Mouse (Mus musculus) forebrain, embryonic 13.5 days (tissue): ENCODE results near the gene Olfr1204. TPM values are rescaled to one million over a fixed set of nuclear protein-coding genes. Genes with fewer than 3 reads are reported as not detected.

Experiments
- ATAC-seq: fragments of 200-750 bp; cut with Nextera tagmentation; 2 replicates; pipeline ENCODE4 v1.8.0; 2017
- H3K27ac ChIP-seq: fragments of 300-500 bp; sonication (generic); 2 replicates; pipeline ENCODE4 v1.5.1; 2015; ENCODE audit warnings: inconsistent platforms, mild to moderate bottlenecking, moderate library complexity
- H3K27me3 ChIP-seq: fragments of 300-500 bp; sonication (generic); 2 replicates; pipeline ENCODE4 v1.6.1; 2015; ENCODE audit warnings: mild to moderate bottlenecking, inconsistent platforms
- H3K36me3 ChIP-seq: fragments of 300-500 bp; sonication (generic); 2 replicates; pipeline ENCODE4 v1.6.1; 2015; ENCODE audit warnings: mild to moderate bottlenecking, inconsistent platforms; ENCODE audit not compliant: poor library complexity, severe bottlenecking
- H3K4me1 ChIP-seq: fragments of 300-500 bp; sonication (generic); 2 replicates; pipeline ENCODE4 v1.6.1; 2015; ENCODE audit warnings: inconsistent platforms
- H3K4me2 ChIP-seq: fragments of 300-500 bp; sonication (generic); 2 replicates; pipeline ENCODE4 v1.6.1; 2015; ENCODE audit warnings: inconsistent platforms, mild to moderate bottlenecking, moderate library complexity
- H3K4me3 ChIP-seq: fragments of 300-500 bp; sonication (generic); 2 replicates; pipeline ENCODE4 v1.5.1; 2015; ENCODE audit warnings: mild to moderate bottlenecking, inconsistent platforms
- H3K9ac ChIP-seq: fragments of 300-500 bp; sonication (generic); 2 replicates; pipeline ENCODE4 v1.6.1; 2015; ENCODE audit warnings: mild to moderate bottlenecking, inconsistent platforms
- H3K9me3 ChIP-seq: fragments of 300-500 bp; sonication (generic); replicated peaks from 2 replicates; pipeline ENCODE4 v1.6.1; 2016; ENCODE audit warnings: inconsistent platforms
- WGBS: fragments of 180-500 bp; shearing (Covaris S2); methylation state at CpG from one replicate; pipeline ENCODE4 v1.1.7; 2015; 5-methylcytosine and 5-hydroxymethylcytosine counted together
- polyA plus RNA-seq: library from polyadenylated mRNA; unstranded; fragments of >200 nt; fragmentation: Nextera tagmentation; extraction: Ambion mirVana; gene quantifications from 2 replicates; pipeline ENCODE4 v1.2.1, GENCODE M21; 2015

The Olfr1204 gene
- polyA plus RNA-seq, result not detected in 2 replicates

DNA sequence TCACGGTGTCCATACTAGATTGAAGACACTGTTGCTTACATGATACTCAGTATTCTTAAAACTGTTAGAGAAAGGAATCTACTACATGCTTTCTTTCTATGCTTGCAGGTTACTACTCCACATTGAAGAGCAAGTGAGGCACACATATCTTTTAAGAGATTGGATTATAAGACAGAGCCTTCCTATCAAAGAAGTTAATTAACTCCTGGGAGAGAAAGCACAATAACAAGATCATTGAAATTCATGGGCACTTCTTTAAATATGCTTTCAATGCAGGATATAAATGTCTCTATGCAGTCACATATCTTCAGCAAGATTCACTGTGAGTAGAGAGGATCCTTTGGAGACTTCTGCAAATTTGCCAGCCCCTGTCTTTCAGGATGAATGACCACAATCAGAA, at the start of gene Olfr1204:
TSS of gene Olfr1204 (plus strand) at position 301 of the 400 bp plus-strand sequence.
- WGBS, result 93% methylated on average over 1 of the region's 1 CpGs
- no peaks in the 10 kb centered on the region for H3K27me3 ChIP-seq
- no peaks in the 10 kb centered on the region for H3K9me3 ChIP-seq
- ATAC-seq, result no peak
- H3K4me2 ChIP-seq, result no peak within 1 kb of the TSS
- H3K4me1 ChIP-seq, result no peaks in the 10 kb centered on the region
- no peak within 1 kb of the TSS for H3K27ac ChIP-seq
- no peaks in the 10 kb centered on the region for H3K36me3 ChIP-seq
- H3K9ac ChIP-seq, result no peak within 1 kb of the TSS
- H3K4me3 ChIP-seq, result no peak within 1 kb of the TSS

DNA sequence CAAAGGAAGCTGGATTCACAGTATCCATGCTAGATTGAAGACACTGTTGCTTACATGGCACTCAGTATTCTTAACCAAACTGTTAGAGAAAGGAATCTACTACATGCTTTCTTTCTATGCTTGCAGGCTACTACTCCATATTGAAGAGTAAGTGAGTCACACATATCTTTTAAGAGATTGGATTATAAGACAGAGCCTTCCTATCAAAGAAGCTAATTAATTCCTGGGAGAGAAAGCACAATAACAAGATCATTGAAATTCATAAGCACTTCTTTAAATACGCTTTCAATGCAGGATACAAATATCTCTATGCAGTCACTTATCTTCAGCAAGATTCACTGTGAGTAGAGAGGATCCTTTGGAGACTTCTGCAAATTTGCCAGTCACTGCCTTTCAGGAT, 34.9 kb upstream of the Olfr1204 start, which contains the start of gene Olfr1202:
TSS of gene Olfr1202 (plus strand) at position 301 of the 400 bp plus-strand sequence.
- ATAC-seq, result no peak
- Histone ChIP-seq H3K27me3 (no peaks in the 10 kb centered on the region), H3K9ac (no peak within 1 kb of the TSS), H3K36me3 (no peaks in the 10 kb centered on the region), H3K4me2 (no peak within 1 kb of the TSS), H3K9me3 (no peaks in the 10 kb centered on the region), H3K4me3 (no peak within 1 kb of the TSS), H3K27ac (no peak within 1 kb of the TSS), H3K4me1 (no peaks in the 10 kb centered on the region)
- WGBS, result 77% methylated on average over 1 of the region's 1 CpGs

- no peak within 1 kb of the TSS for H3K4me3 ChIP-seq
- 90% methylated on average over 2 of the region's 2 CpGs for WGBS
- H3K36me3 ChIP-seq, result no peaks in the 10 kb centered on the region
- no peaks in the 10 kb centered on the region for H3K9me3 ChIP-seq
- H3K27ac ChIP-seq, result no peak within 1 kb of the TSS
- H3K9ac ChIP-seq, result no peak within 1 kb of the TSS
- H3K4me1 ChIP-seq, result no peaks in the 10 kb centered on the region
- ATAC-seq, result no peak
- no peak within 1 kb of the TSS for H3K4me2 ChIP-seq
- H3K27me3 ChIP-seq, result no peaks in the 10 kb centered on the region
Measured at GRCm38 (mm10) chr2:88829437-88829836, 19.7 kb upstream of the Olfr1204 start, which contains the start of gene Olfr1205. Olfr1205 (plus strand) TSS chr2:88829737.

DNA sequence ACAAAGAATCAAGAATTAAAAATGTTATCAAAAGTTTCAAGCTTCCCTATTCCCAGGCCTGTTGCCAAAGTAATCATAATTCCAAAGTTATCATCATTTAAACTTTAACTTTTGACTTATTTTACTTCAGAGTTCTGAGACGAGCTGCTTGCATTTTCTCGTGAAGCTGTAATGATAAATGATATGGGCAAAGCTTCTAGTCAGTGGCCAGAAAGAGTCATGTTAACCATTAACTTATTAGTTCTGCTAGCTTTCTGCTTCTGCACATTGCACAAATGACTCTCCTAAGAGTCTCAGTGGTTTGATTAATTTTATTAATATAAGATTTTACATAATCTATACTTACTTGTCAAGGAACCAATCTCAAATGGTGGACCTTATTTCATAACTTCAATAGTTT, 10.6 kb upstream of the Olfr1204 start:
- Histone ChIP-seq H3K9ac (no peak overlapping the region), H3K4me2 (no peak overlapping the region), H3K27me3 (no peaks in the 10 kb centered on the region), H3K9me3 (no peaks in the 10 kb centered on the region), H3K27ac (no peak overlapping the region), H3K4me1 (no peaks in the 10 kb centered on the region), H3K4me3 (no peak overlapping the region), H3K36me3 (no peaks in the 10 kb centered on the region)
- ATAC-seq, result no peak
- WGBS, result 96% methylated on average over 2 of the region's 2 CpGs

- 92% methylated on average over 2 of the region's 2 CpGs for WGBS
- no peak for ATAC-seq
- H3K4me1 ChIP-seq, result no peaks in the 10 kb centered on the region
- H3K27ac ChIP-seq, result no peak within 1 kb of the TSS
- no peak within 1 kb of the TSS for H3K4me3 ChIP-seq
- no peak within 1 kb of the TSS for H3K4me2 ChIP-seq
- H3K9me3 ChIP-seq, result no peaks in the 10 kb centered on the region
- H3K27me3 ChIP-seq, result no peaks in the 10 kb centered on the region
- no peaks in the 10 kb centered on the region for H3K36me3 ChIP-seq
- H3K9ac ChIP-seq, result no peak within 1 kb of the TSS
Measured at GRCm38 (mm10) chr2:88862931-88863330, 13.8 kb downstream of the Olfr1204 start, which contains the start of gene Olfr1206. Olfr1206 (plus strand) TSS chr2:88863231.

GRCm38 (mm10) chr2:88902211-88902610, 53.1 kb downstream of the Olfr1204 start, which contains the start of gene Olfr1208:
Olfr1208 (minus strand) TSS chr2:88902311.
- H3K4me3 ChIP-seq, result no peak within 1 kb of the TSS
- H3K36me3 ChIP-seq, result no peaks in the 10 kb centered on the region
- no peak within 1 kb of the TSS for H3K9ac ChIP-seq
- no peak within 1 kb of the TSS for H3K27ac ChIP-seq
- H3K9me3 ChIP-seq, result no peaks in the 10 kb centered on the region
- ATAC-seq, result no peak
- no peaks in the 10 kb centered on the region for H3K4me1 ChIP-seq
- no peaks in the 10 kb centered on the region for H3K27me3 ChIP-seq
- H3K4me2 ChIP-seq, result no peak within 1 kb of the TSS

Other genes with a start within 250 kb of the Olfr1204 start
- gene Olfr1191-ps1, start 208.8 kb upstream of the Olfr1204 start, polyA plus RNA-seq, result not detected in 2 replicates
- not detected in 2 replicates for gene Olfr1192-ps1, start 200.8 kb upstream of the Olfr1204 start, polyA plus RNA-seq
- gene Olfr1193, start 173.7 kb upstream of the Olfr1204 start, polyA plus RNA-seq, result not detected in 2 replicates
- gene Olfr1195, start 160.1 kb upstream of the Olfr1204 start, polyA plus RNA-seq, result not detected in 2 replicates
- not detected in 2 replicates for gene Olfr1196, start 144.7 kb upstream of the Olfr1204 start, polyA plus RNA-seq
- not detected in 2 replicates for gene Olfr1197, start 116.9 kb upstream of the Olfr1204 start, polyA plus RNA-seq
- gene Olfr1198, start 97.9 kb upstream of the Olfr1204 start, polyA plus RNA-seq, result not detected in 2 replicates
- gene Olfr1199, start 88.8 kb upstream of the Olfr1204 start, polyA plus RNA-seq, result not detected in 2 replicates
- not detected in 2 replicates for gene Olfr1200, start 78.8 kb upstream of the Olfr1204 start, polyA plus RNA-seq
- gene Olfr1201, start 56.3 kb upstream of the Olfr1204 start, polyA plus RNA-seq, result not detected in 2 replicates
- gene Olfr1202, start 34.8 kb upstream of the Olfr1204 start, polyA plus RNA-seq, result not detected in 2 replicates
- gene Olfr1205, start 19.6 kb upstream of the Olfr1204 start, polyA plus RNA-seq, result not detected in 2 replicates
- not detected in 2 replicates for gene Olfr1206, start 13.9 kb downstream of the Olfr1204 start, polyA plus RNA-seq
- gene Olfr1208, start 53.0 kb downstream of the Olfr1204 start, polyA plus RNA-seq, result not detected in 2 replicates
- not detected in 2 replicates for gene Olfr1209, start 65.9 kb downstream of the Olfr1204 start, polyA plus RNA-seq
- not detected in 2 replicates for gene Olfr1211, start 88.8 kb downstream of the Olfr1204 start, polyA plus RNA-seq
- gene Olfr1212, start 104.7 kb downstream of the Olfr1204 start, polyA plus RNA-seq, result not detected in 2 replicates
- not detected in 2 replicates for gene Gm13762, start 131.0 kb downstream of the Olfr1204 start, polyA plus RNA-seq
- gene Olfr1214, start 143.4 kb downstream of the Olfr1204 start, polyA plus RNA-seq, result not detected in 2 replicates
- not detected in 2 replicates for gene Olfr1215, start 157.7 kb downstream of the Olfr1204 start, polyA plus RNA-seq
- gene Olfr1216, start 169.0 kb downstream of the Olfr1204 start, polyA plus RNA-seq, result not detected in 2 replicates
- gene Olfr1217, start 182.8 kb downstream of the Olfr1204 start, polyA plus RNA-seq, result not detected in 2 replicates
- gene Olfr1218, start 211.9 kb downstream of the Olfr1204 start, polyA plus RNA-seq, result not detected in 2 replicates
- gene Olfr1219, start 234.2 kb downstream of the Olfr1204 start, polyA plus RNA-seq, result not detected in 2 replicates